Mouse (Mus musculus) telencephalon, adult 2 months (tissue): ENCODE data around the gene Nr5a1.

Experiments used
- DNase-seq: peaks from one replicate; pipeline ENCODE4 v3.0.0-alpha.2; 2011; ENCODE audit warnings: low read depth, low spot score

The Nr5a1 gene

GRCm38 (mm10) chr2:38704336-38704735 lies 10.0 kb downstream of the Nr5a1 start:
- no peak for DNase-seq

GRCm38 (mm10) chr2:38700177-38700576 lies 14.2 kb downstream of the Nr5a1 start:
- no peak for DNase-seq

GRCm38 (mm10) chr2:38698623-38699022 lies 15.7 kb downstream of the Nr5a1 start:
- no peak for DNase-seq

DNA sequence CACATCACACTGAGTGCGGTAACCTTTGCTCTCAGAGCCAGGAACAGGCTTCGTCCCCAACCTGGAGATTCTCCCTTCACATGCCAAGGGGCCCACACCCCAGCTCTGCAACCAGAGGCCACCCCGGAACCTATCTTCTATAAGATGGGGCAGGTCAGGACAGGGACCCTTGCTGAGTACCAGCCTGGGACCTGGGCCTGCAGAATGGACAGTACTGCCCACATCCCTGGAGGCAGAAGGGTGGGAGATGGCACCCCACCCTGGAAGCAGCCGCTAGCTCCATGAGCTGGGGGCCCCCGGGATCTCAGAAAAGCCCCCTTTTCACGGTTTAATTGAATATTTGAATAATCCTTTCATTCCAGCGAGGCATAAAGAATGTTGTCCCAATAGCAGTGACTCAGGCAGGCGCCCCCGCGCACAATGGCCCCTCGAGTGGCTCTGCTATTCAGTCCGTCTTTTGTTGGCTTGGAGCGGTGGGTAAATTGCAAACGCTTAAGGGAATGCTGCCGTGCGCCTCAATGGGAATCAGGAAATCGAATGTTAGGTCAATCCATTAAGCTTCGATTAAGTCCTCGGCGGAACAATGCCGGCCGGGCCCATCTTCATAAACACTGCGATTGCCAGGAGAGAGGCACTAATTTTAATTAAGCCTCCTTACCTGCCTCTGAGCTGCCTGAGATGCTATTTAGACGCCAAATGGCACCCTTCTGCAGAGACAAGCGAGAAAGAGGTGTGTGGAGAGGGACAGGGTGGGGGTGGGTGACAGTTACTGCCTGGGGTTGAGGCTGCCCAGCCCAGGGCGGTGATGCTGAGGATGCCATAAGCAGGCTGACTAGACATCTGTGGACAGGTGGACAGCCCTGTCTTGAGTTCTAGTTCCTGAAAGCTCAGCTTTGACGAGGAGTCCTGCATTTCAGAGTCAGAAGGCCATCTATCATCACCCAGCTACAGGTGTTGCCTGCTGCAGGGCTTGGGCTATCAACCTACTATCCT lies 16.9 kb downstream of the Nr5a1 start:
- DNase-seq = no peak

DNA sequence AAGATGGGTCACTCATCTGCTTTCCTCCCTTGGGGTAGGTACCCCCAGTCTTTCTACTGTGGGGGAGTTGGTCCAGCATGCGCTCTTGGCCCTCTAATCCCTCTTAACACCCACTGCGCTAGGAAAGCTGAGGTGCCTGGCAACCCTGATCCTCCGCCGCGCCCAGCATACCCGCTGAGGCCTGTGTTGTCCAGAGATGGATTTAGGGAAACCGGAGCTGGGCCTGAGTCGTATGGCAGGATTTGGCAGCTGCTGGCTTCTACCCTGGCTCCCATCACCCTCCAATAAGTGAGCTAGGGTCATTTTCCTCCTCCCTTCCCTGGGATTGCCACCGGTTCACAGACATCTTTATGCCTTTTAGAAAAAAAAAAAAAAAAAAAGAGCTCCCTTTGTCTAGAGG lies 18.6 kb downstream of the Nr5a1 start:
- DNase-seq = no peak

- DNase-seq = no peak
These were observed 22.8 kb downstream of the Nr5a1 start for GRCm38 (mm10) chr2:38691542-38691941.

- no peak for DNase-seq
These were observed 24.5 kb downstream of the Nr5a1 start for GRCm38 (mm10) chr2:38689881-38690280.

GRCm38 (mm10) chr2:38688791-38689520 lies 25.4 kb downstream of the Nr5a1 start:
- DNase-seq = no peak

- no peak for DNase-seq
These were observed 28.6 kb downstream of the Nr5a1 start for GRCm38 (mm10) chr2:38685746-38686145.

DNA sequence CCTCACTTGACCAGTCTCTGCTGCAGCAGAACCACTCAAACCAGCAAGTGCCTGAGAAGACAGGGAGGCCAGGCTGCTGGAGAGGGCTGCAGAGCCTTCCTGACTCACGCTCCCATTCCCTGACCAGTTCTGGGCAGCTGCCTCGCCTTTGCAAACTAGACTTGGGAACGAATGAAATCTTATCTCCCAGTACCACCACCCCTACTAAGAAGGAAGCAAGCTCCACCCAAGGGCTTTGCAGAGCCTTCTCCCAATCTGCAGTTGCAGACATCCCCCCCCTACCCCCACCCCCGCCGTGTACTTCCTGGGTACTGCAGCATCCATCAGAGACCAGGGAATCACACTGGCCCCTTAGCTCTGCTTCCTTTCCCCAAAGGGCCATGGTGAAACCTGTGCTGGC lies 31.3 kb downstream of the Nr5a1 start:
- DNase-seq = no peak

DNA sequence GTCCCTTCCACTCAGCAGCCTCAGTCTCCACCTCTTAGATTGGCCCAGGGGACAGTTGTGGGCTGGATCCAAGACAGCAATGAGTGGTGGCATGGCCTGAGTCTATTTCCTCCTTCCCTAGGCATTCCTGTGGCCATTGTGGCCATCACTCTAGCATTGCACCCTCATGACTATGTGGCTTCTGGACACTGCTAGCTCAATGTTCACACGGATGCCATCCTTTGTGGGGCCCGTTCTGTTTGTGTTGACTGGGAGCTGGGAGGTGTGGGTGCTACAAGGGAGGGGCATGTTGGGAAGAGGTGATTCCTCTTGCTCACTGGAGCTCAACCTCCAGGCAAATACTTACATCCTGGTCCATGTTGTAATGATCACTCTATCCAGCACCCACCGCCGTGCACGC lies 32.1 kb downstream of the Nr5a1 start:
- DNase-seq = no peak

DNA sequence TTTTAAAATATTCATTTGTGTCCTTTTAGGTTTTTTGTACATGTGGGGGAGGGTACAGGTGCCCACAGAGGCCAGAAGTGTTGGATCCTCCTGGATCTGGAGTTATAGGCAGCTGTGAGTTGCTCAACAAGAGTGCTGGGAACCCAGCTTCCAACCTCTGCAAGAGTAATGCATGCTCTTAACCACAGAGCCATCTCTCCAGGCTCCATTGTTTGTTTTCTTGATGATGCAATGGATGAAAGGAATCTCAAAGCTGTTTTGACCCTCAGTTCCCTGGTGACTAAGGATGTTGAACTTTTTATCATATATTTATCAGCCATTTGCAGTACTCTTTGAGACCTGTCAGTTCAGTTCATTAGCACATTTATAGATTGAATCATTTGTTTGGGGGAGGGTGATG lies 35.4 kb downstream of the Nr5a1 start:
- DNase-seq = no peak

- no peak for DNase-seq
These were observed 38.9 kb downstream of the Nr5a1 start for GRCm38 (mm10) chr2:38675366-38675969.

DNA sequence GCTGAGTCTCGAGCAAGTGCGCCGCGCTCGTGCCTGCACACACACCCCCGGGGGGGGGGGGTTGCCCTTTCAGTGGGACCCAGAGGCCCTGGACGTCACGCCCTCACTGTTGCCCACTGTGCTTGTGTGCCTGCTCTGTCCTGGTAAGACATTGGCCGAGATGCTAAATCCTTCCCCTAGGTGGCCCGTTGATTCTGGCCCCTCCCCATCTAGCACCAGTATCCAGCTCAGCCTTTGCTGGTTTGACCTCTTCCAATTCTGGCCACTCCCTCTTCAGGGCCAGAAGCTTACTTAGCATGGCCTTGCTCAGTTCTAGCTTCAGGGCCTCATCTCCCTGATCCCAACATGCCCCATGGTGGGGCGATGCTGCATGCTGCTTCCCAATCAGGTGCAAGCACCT lies 41.8 kb downstream of the Nr5a1 start:
- DNase-seq = no peak

DNA sequence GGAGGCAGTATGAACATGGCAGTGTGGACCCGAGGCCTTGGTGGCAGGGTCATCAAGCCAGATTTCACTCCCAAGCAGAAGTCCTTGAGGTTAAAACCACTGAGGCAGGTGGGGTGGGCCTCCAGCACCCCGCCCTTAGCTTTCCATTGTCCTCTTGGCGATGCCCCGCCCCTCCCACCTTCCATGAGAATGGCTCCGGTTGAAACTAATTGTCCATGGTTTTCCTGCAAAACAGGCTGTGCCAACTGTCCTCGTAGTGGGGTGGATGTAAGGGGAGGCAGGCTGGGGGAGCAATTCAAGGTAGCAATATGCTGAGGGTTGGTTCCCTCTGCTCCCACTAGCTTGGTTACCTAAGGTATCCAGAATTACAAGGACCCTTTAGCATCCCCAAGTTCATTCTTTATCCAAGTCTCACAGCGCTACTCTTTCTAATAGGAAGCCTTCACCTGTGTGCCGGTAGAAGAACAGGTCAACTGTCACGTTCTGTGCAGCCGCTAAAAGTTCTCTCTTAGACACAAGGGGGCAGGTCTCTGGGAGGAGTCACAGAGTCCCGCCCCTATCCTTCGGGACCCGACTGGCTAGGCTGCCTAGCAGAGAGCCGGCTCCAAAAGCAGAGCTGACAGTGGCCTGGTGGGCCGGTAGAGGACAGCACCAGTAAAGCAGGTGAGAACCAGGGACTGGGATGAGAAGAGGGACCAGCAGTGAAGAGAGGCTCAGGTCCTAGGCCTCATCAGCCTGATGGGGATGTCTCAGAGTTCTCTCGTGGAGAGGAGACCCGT lies 45.4 kb downstream of the Nr5a1 start:
- no peak for DNase-seq

GRCm38 (mm10) chr2:38661398-38661797 lies 52.9 kb downstream of the Nr5a1 start:
- no peak for DNase-seq

DNA sequence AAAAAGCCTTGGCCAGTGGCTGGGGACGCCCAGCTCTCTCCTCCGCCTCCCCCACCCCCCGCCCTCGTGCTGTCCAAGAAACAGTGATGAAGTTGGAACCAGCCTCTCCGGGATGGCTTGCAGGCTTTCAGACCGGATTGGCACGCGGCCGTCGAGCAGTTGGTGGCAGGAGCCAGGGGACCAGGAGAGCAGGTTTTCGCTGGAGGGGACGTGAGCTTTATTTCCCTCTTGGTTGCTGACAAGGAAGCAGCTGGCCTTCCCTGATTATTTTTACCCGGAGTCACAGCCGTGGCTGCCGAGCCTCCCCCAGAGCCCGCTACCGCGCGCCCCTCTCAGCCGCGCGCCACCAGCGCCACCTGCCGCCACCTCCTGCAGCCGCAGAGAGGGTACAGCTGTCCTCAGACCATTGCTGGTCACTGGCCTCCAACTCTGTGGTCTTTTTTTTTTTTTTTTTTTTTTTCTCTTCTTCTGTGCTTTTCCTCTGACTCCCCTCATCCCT lies 56.0 kb downstream of the Nr5a1 start:
- no peak for DNase-seq

GRCm38 (mm10) chr2:38653694-38654093 lies 60.6 kb downstream of the Nr5a1 start:
- no peak for DNase-seq

GRCm38 (mm10) chr2:38653293-38653619 lies 61.1 kb downstream of the Nr5a1 start:
- no peak for DNase-seq

DNA sequence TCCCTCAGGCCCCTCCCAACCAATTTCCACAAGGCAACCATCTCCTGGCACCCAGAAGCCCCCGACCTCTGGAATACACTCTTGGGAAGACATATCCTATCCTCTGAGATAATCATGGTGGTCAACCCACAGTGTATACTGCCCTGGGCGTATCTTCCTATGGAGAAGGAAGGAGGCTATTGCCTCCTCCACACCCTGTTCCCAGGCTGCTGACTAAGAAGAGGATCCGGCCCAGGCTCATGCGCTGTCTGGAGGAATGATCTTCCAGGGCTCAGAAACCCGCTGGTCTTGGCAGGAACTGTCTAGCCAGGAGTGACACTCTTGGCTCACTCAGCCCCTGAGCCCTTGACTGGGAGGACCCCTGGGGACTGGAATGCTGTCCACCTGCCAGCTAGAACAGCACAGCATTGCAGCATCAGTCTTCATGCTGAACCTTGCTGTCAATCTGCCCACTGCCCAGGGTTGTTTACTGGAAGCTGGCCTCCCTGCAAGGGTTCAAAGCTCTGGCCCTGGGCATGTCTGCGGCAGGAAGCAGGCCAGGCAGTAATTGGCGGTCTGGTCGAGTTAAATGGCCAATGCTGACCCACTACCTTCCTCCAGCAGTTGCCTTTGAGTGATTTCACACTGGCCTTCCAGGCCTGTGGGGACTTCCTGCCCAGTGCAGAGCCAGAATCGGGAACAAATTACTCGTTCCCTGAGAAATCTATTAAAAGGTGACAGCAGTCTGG lies 61.6 kb downstream of the Nr5a1 start:
- no peak for DNase-seq

GRCm38 (mm10) chr2:38652098-38652497 lies 62.2 kb downstream of the Nr5a1 start:
- no peak for DNase-seq
